Mouse (Mus musculus) cerebral cortex, adult 2 months (tissue): ENCODE results near the gene Msantd1.

ENCODE experiments used
- WGBS: fragments of 180-500 bp; shearing (Covaris S2); methylation state at CpG from one replicate; pipeline ENCODE4 v1.1.7; 2018; 5-methylcytosine and 5-hydroxymethylcytosine counted together

Gene Msantd1

DNA sequence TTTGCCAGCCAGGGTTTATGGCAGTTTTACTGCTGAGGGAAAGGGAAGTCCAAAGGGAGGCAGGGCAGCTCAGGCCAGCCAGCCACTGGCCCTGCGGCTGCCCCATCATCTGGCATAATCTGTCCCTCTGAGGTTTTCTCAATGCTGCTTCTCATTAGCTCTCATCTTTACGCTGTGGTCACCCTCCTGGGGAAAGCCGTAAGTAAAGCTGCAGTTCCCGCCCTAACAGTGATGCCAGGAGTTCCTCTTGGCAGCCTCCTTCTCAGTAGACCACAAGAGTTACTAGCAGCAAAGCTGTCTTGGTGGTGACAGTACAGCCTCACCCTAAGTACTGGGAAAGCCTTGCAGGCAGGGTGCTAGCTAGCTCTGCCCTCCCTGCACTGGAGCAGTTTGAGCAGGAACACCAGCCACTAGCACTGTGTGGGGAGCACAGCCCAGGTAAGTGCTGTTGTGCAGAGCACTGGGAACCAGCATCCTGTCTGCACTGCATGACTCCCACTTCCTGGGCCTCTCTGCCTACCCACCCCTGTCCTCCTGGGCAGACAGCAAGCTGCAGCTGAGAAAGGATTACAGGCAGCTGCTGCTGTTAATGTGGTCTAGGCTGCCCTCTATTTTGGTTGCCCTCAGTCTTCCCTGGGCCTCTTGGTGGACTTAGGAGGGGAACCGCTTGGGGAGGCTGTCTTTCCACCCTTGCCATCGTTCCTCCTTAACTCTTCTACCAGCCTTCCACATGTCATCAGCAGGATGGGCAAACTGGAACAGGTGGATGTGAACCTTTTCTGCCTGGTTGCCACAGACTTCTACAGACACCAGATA, at the start of gene Msantd1:
TSS of gene Msantd1 (plus strand) at position 103 of the 816 bp plus-strand sequence.
- 70% methylated on average over 6 of the region's 6 CpGs for WGBS

DNA sequence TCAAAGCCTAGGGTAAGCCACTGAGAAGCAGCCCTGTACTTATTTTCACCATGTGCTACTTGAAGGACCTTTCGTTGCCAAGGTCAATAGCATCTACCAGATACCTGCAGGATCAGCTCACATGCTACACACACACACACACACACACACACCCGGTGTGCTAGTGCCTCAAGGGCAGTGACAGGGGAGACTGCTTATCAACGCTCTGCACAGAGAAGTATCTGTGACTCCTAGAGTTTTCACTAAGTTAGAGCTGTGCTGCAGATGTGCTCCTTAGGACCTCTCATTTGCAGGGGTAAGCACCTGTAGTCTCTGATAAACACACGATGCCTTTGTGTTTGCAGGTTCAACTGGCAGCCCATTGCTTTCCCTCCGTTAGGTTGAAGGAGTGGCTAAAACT, 42.4 kb upstream of the Msantd1 start:
- WGBS, result 93% methylated on average over 5 of the region's 5 CpGs

DNA sequence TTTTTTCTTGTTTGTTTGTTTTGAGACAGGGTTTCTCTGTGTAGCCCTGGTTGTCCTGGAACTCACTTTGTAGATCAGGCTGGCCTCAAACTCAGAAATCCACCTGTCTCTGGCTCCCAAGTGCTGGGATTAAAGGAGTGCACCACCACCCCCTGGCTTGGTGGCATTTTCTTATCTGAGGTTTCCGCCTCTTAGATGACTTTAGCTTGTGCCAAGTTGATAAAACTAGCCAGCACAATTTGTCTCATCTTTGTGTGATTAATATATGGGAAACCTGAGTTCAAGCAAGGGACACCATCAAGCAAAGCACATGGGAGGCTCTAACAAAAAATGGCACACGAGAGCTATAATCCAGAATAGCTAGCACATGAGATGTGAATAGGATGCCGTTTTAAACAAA, 27.5 kb upstream of the Msantd1 start:
- WGBS, result 95% methylated on average over 3 of the region's 3 CpGs

DNA sequence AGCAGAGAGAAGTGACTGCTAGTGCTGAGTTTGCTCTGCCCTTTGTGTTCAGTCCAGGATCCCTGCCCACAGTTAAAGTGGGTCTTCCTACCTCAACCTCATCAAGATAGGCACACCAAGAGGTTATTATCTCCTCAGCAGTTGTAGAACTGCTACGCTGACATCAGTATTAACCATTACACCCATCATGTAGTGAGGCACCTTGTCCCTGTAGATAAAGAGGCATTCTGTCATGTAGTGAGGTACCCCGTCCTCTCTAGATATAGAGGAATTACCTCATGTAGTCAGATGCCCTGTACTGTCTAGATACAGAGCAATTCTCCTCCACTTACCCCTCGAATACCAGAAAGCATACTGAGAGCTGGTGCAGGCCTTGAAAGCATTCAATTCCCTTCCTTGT, 26.8 kb upstream of the Msantd1 start:
- 86% methylated on average over 3 of the region's 3 CpGs for WGBS

DNA sequence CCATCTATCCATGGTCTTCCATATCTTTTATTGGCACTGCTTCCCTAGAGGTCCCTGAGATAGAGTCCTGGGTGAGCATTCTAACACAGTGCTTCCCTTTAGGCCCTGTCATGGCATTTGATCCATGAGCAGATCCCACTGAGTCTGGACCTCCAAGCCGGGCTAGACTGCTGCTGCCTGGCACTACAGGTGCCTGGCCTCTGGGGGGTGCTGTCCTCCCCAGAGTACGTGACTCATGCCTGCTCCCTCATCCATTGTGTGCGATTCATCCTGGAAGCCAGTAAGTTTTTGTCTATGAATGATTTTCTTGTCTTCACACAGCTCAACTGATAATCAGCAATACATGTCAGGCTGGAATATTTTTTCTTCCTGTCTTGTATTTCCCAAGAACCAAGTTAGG, 22.6 kb upstream of the Msantd1 start:
- 73% methylated on average over 3 of the region's 3 CpGs for WGBS

DNA sequence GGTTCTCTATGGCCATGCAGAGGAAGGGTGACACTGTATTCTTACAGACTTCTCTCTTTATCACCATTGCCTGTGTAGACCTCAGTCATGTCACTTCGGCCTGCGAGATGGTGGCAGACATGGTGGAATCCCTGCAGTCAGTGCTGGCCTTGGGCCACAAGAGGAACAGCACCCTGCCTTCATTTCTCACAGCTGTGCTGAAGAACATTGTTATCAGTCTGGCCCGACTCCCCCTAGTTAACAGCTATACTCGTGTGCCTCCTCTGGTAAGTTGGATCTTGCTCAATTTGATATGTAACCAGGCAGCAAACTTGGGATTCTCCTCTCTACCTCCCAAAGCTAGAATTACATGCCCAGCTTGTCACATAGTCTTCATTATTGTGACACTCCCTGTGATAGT, 18.6 kb upstream of the Msantd1 start:
- WGBS, result 60% methylated on average over 4 of the region's 4 CpGs

DNA sequence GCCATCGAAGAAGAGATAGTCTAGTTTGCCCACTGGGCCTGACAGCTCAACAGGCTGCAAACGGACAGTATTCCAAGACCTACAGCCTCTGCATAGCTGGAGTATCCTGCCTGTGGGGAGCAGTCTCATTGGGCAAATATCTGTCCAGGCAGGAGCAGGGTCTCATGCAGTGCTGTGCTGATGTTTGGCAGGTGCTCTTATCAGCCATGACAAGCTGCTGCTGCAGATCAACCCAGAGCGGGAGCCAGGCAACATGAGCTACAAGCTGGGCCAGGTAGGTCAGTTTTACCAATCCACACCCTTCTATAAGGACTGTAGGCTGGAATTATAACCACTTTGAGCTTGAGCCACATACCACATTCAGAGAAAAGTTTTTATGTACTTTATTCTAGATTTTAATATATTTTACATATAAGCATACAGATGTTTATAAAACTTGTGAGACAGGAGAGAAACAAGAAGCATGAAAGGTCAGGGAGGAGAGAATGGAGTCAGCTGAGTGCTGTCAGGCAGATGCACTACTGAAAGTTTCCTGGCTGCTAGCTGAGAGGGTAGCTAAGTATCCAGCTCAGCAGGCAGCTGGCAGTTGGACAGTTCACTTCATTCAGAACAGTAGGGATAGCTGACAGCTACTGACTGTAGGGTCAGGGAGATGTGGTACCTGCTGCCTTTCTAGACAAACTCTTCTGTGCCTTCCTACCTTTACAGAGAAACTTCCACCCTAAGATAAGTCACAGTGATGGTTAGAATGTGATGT, 10.9 kb upstream of the Msantd1 start:
- 96% methylated on average over 3 of the region's 3 CpGs for WGBS

DNA sequence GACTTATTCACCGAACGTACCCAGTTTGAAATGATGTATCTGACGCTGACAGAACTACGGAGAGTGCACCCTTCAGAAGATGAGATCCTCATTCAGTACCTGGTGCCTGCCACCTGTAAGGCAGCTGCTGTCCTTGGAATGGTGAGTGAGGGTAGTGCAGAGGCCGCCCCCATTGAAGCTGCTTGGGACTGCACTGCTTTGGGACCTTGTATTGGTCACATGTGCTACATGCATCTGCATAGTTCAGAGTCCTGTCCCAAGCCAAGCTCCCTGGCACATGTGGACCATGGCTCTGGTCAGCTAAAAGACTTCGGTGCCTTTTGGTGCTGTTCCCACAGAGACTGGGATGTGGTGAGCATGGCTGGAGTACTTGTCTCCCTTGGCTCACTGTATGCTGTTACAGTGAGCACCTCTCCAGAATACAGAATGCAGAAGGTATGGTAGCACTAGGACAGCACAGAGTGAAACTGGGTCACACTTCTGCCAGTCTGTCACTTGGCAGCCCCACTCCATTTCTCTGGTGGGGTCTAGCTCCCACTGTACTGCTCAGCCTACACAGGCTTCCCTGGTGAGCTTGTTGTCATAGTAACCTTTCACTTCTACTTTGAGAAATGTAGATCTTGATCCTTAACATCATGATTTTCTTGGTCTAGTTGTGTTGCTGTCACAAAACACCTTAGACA, 7.9 kb upstream of the Msantd1 start:
- WGBS, result 83% methylated on average over 6 of the region's 6 CpGs

DNA sequence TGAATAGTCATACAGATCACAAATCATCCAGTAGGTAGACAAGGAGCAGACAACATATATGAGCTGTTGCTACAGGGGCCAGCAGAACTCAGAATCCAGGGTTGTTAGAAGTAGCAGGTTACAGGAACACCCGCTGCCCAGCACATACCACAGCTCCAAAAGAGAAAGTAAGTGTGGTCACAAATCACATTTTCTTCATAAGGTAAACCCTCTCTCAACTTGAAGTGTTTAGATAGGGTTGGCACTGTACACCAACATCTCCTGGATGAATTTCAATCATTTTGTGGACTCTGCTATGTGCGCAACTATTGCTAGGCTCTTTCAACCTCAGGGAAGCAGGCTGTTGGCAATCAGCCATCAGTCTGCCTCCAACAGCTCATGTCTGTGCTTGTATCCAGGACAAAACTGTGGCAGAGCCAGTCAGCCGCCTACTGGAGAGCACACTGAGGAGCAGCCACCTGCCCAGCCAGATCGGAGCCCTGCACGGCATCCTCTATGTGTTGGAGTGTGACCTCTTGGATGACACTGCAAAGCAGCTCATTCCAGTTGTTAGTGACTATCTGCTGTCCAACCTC, 4.9 kb upstream of the Msantd1 start:
- WGBS, result 60% methylated on average over 5 of the region's 5 CpGs

DNA sequence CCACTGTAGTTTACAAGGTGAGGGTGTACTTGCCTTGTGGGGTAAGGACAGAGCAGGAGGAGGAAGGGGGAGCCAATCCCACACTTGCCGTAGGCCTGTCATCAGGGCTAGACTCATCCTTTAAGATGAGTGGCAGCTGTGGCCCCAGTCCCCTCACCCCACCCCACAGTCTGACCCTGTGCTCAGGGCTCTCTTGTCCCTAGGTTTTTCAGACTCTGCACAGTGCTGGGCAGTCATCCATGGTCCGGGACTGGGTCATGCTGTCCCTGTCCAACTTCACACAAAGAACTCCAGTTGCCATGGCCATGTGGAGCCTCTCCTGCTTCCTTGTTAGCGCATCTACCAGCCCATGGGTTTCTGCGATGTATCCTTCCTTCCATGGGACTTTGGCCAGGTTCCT, 582 bp upstream of the Msantd1 start:
- WGBS, result 83% methylated on average over 4 of the region's 4 CpGs

DNA sequence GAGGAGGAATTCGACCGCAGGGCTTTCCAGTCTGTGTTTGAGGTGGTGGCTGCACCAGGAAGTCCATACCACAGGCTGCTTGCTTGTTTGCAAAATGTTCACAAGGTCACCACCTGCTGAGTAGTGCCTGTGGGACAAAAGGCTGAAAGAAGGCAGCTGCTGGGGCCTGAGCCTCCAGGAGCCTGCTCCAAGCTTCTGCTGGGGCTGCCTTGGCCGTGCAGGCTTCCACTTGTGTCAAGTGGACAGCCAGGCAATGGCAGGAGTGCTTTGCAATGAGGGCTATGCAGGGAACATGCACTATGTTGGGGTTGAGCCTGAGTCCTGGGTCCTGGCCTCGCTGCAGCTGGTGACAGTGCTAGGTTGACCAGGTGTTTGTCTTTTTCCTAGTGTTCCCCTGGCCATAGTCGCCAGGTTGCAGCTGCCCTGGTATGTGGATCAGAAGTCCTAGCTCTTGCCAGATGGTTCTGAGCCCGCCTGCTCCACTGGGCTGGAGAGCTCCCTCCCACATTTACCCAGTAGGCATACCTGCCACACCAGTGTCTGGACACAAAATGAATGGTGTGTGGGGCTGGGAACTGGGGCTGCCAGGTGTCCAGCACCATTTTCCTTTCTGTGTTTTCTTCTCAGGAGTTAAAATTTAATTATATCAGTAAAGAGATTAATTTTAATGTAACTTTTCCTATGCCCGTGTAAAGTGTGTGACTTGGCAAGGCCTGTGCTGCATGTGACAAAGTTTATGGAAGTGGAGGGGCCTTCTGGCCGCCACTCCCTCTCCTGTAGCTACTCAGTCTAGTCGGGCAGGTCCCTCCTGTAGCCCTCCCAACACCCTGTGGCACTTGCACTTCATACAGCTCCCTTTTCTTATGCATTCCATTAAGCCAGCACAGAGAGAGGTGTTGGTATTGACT, 1.2 kb downstream of the Msantd1 start:
- WGBS, result 76% methylated on average over 9 of the region's 9 CpGs

DNA sequence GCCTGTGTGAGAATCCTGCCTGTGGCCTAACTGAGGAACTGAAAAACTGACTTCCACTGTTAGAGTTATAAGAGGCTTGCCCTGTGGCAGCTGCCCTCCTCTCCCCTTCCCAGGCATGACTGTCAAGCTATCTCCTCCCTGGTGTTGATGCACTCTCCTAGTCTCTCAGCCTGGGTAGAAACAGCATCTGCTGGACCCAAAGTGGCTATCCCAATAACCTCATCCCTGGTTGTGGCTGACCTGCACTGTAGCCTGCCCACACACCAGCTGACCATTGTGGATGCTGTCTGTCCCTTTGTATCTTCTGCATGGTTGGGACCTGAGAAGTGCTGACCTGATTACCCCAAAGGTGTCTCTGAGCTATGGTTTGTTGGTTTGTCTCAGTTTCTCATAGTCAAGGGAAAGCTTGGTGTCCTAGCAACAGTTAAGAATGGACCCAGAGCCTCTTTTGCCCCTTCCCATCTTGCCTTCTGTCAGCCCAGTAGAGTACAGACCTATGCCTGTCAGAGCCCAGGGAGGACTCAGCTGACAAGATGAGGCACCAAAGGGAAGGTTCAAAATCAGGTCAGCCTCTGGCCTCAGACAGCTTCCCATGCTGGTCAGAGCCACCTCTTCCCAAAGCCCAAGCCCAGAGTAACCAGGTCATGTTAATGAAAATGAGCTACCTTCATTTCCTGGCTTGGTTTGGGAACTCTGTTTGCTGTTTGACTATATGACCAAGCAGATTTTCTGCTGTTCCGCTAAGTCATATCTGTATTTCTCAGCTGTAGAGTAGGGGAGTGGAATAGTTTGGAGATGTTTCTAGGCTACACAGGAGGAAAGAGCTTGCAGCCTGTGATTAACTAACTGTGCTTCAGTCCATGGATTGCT, 2.1 kb downstream of the Msantd1 start:
- 92% methylated on average over 1 of the region's 1 CpGs for WGBS

DNA sequence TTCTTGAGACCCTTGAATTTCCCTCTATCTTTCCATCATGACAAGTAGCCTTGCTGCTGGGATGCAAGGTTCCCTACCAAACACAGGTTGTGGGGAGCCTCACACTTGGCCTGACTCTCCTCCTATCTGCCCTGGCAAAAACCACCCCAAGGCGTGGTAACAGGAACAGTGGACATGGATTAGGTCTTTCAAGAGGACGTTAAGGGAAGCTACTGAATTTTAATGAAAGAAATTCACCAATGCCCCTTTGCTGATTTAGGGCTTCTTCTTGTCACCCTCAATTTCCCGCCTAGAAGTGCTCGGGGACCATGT, 2.6 kb downstream of the Msantd1 start:
- WGBS, result 94% methylated on average over 4 of the region's 4 CpGs

DNA sequence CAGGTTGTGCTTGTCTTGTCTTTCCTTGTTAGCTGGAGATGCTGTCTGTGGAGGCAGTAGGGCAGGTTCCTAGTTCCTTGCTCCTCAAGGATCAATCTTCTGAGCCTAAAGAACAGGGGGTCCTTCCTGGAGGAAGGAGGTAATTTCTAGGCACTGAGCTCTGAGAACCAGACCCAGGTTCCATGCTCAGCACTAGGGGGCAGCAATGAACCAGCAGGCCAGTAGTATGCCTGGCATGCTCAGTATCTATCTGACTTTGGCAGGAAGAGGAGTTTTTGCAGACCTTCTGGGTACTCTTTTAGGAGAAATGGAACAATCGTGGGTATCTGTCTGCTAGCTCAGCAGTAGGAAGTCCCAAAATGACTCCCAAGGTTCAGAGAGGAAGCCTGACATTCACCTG, 8.0 kb downstream of the Msantd1 start:
- WGBS, result 0% methylated on average over 1 of the region's 1 CpGs

DNA sequence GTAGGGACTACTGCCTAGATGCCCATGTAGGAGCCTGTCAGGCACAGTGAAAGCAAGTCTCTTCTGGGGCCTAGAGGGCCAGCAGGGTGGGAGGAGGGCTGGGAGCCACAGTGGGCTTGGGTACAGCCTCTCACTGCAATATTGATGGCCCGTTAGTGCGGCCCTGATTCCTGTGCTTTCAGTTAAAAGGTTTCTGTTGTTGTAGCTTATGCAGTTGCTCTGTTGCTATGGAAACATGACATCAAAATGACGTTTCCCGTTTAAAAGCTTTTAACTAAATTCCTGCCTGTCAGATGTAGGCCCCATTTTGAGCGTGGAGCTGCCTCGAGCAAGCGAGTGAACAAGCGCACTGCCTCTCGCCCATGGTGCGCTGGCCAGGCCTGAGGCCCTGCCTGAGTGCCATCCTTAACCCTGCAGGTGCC, 9.4 kb downstream of the Msantd1 start:
- 40% methylated on average over 10 of the region's 10 CpGs for WGBS

DNA sequence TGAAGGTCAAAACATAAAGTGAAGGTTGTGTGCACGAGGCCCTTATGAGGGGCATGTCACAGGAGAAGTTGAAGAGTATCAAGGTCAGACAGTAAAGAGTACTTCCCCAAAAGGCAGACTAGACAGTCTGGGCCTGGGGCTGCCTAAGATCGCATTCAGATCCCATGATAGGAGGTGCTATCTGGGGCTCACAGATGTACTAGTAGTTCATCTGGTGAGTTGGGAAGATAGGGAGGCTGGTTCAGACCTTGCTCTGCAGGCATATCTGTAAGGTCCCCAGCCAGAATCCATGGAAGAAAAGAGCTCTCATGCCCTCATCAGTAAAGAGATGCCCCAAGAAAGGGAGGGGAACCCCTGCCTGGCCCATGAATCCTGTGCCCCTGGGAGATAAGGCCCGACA, 11.0 kb downstream of the Msantd1 start:
- 94% methylated on average over 3 of the region's 3 CpGs for WGBS

DNA sequence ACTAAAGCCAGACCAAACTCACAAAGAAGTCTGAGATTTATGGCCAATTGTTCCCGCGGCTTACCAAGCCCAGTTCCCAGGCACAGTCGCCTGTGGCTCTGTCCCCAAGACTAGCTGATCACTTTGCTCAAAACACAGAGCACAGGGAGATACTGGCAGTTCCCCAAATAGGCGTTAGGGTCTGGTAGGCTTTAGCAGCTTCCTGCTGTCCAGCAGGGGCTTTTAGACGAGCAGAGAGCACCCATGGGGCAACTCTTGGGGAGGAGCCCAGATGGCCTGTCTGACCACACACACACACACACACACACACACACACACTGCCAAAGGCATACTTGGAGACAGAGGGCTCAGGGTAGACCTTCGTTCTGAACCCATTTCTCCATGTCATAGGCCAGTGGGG, 14.7 kb downstream of the Msantd1 start:
- 73% methylated on average over 6 of the region's 6 CpGs for WGBS

DNA sequence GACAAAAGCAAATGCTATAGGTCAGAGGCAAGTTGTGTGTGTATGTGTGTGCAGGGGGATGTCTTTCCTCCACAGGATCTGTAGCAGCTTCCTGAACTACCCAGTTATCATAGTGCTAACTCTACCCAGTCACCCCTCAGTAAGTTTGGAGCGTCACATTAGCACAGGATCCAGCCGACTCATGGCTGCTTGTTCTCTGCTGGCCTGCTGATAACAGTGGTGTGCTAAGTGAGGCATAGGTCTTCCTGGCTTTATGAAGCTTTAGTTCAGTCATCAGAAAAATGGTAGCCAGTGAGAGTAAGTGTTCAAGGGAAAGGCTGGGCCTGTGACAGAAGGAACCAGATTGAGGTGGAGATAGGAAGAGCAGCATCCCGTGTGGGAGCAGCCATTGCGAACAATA, 16.1 kb downstream of the Msantd1 start:
- 96% methylated on average over 4 of the region's 4 CpGs for WGBS

DNA sequence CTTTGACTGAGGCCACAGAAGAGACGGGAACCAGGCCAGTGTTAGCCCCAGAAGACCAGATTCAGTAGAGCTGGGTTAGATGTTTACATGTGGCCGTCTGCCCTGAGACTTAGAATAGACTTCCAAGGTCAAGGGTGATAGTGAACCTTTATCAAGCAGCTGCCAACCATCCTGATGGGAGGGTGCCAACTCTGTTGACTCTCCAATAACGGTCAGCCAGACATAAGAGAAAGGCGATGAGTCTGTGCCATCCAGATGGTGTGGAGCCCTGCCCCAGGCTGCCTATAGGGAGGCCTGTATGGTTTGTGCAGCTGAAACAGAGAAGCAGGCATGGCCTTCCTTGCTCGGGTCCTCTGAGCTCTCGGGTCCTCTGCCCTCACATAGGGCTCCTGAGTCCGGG, 16.7 kb downstream of the Msantd1 start:
- 85% methylated on average over 7 of the region's 7 CpGs for WGBS

DNA sequence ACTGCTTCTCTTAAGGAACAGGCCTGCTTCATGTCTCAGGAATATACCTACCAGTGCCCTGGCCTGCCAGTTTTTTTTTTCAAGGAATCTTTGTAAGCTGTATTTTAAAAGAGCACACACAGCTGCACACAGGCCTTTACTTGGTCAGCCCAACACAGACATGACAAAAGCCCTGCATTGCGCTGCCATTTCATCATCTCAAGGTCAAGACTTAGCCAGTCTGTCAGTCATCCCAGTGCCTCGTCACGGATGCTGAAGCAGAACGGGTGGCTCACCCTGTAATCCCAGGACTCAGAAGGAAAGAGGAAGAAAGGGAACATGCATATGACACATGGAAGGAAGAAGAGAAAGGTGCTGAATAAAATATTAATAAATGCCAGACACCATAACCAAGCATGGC, 19.8 kb downstream of the Msantd1 start:
- 96% methylated on average over 4 of the region's 4 CpGs for WGBS
